Mouse (Mus musculus): ENCODE measurements around the gene Cbx7. TPM values are rescaled to one million over a fixed set of nuclear protein-coding genes. Genes with fewer than 3 reads are reported as not detected.
"Not testable (repeated sequence)": the region's sequence is repeated elsewhere in the genome, so short reads cannot be mapped to it uniquely, and the experiment has no call there.

Cbx7 gene
- polyA plus RNA-seq, 1 experiment from 2014 or later = 4.5 TPM

GRCm38 (mm10) chr15:79917111-79917720 is 53.7 kb downstream of the Cbx7 start:
- Histone ChIP-seq H3K27ac (ENCODE audit: low read length) (no peak overlapping the region), H3K27me3 (replicated peaks; ENCODE audit: insufficient read depth, low read length) (no peaks in the 10 kb centered on the region), H3K4me2 (replicated peaks; ENCODE audit: low read depth, low read length) (no peak overlapping the region), H3K9me3 (ENCODE audit: low read length) (no peaks in the 10 kb centered on the region), H3K4me3 (ENCODE audit: low read depth, low read length) (no peak overlapping the region), H3K36me3 (ENCODE audit: insufficient read depth, low read length) (no peaks in the 10 kb centered on the region), H3K4me1 (ENCODE audit: insufficient read depth, low read depth, low read length) (no peaks in the 10 kb centered on the region), H3K9ac (replicated peaks; ENCODE audit: low read depth) (no peak overlapping the region)
- no peak for DNase-seq (ENCODE audit: low spot score)
- ATAC-seq = peak; percentile 37; the same call in 1 of the 2 replicates
- 83% methylated on average over 14 of the region's 14 CpGs for WGBS
- TF ChIP-seq CTCF (IDR thresholded peaks at IDR 0.05) = no peak
- no peak for TF ChIP-seq EP300 (IDR thresholded peaks at IDR 0.05)

- no peak overlapping the region for H3K4me3 ChIP-seq (ENCODE audit: low read depth, low read length)
- WGBS = 65% methylated on average over 5 of the region's 5 CpGs
- no peaks in the 10 kb centered on the region for H3K9me3 ChIP-seq (ENCODE audit: low read length)
- no peaks in the 10 kb centered on the region for H3K4me1 ChIP-seq (ENCODE audit: insufficient read depth, low read depth, low read length)
- TF ChIP-seq EP300 (IDR thresholded peaks at IDR 0.05) (no peak), CTCF (IDR thresholded peaks at IDR 0.05) (no peak)
- no peaks in the 10 kb centered on the region for H3K36me3 ChIP-seq (ENCODE audit: insufficient read depth, low read length)
- H3K4me2 ChIP-seq (replicated peaks; ENCODE audit: low read depth, low read length) = no peak overlapping the region
- no peaks in the 10 kb centered on the region for H3K27me3 ChIP-seq (replicated peaks; ENCODE audit: insufficient read depth, low read length)
- no peak for ATAC-seq
- H3K9ac ChIP-seq (replicated peaks; ENCODE audit: low read depth) = no peak overlapping the region
- H3K27ac ChIP-seq (ENCODE audit: low read length) = no peak overlapping the region
- DNase-seq (ENCODE audit: low spot score) = no peak
Observed at GRCm38 (mm10) chr15:79916150-79916549, 54.8 kb downstream of the Cbx7 start.

GRCm38 (mm10) chr15:79914357-79914756 is 56.6 kb downstream of the Cbx7 start:
- H3K4me3 ChIP-seq (ENCODE audit: low read depth, low read length) = no peak overlapping the region
- DNase-seq (ENCODE audit: low spot score) = no peak
- WGBS = 78% methylated on average over 3 of the region's 3 CpGs
- no peaks in the 10 kb centered on the region for H3K4me1 ChIP-seq (ENCODE audit: insufficient read depth, low read depth, low read length)
- TF ChIP-seq CTCF (IDR thresholded peaks at IDR 0.05) (peak; percentile 54), EP300 (IDR thresholded peaks at IDR 0.05) (no peak)
- H3K27me3 ChIP-seq (replicated peaks; ENCODE audit: insufficient read depth, low read length) = no peaks in the 10 kb centered on the region
- 0 out of 2 replicates have a peak, but pooled peaks have one; percentile 39 for ATAC-seq
- H3K9ac ChIP-seq (replicated peaks; ENCODE audit: low read depth) = no peak overlapping the region
- H3K9me3 ChIP-seq (ENCODE audit: low read length) = no peaks in the 10 kb centered on the region
- no peaks in the 10 kb centered on the region for H3K36me3 ChIP-seq (ENCODE audit: insufficient read depth, low read length)
- no peak overlapping the region for H3K4me2 ChIP-seq (replicated peaks; ENCODE audit: low read depth, low read length)
- no peak overlapping the region for H3K27ac ChIP-seq (ENCODE audit: low read length)

- H3K4me2 ChIP-seq (replicated peaks; ENCODE audit: low read depth, low read length) = no peak overlapping the region
- TF ChIP-seq EP300 (IDR thresholded peaks at IDR 0.05) (no peak), CTCF (IDR thresholded peaks at IDR 0.05) (no peak)
- no peak for ATAC-seq
Observed at GRCm38 (mm10) chr15:79913761-79914346, 57.1 kb downstream of the Cbx7 start.

GRCm38 (mm10) chr15:79911339-79911738 is 59.6 kb downstream of the Cbx7 start:
- H3K27me3 ChIP-seq (replicated peaks; ENCODE audit: insufficient read depth, low read length) = no peaks in the 10 kb centered on the region
- H3K4me1 ChIP-seq (ENCODE audit: insufficient read depth, low read depth, low read length) = no peaks in the 10 kb centered on the region
- no peak overlapping the region for H3K4me2 ChIP-seq (replicated peaks; ENCODE audit: low read depth, low read length)
- H3K9me3 ChIP-seq (ENCODE audit: low read length) = no peaks in the 10 kb centered on the region
- TF ChIP-seq EP300 (IDR thresholded peaks at IDR 0.05) (no peak), CTCF (IDR thresholded peaks at IDR 0.05) (no peak)
- H3K27ac ChIP-seq (ENCODE audit: low read length) = no peak overlapping the region
- ATAC-seq = no peak
- WGBS = 54% methylated on average over 8 of the region's 8 CpGs
- no peak for DNase-seq (ENCODE audit: low spot score)
- H3K4me3 ChIP-seq (ENCODE audit: low read depth, low read length) = no peak overlapping the region
- no peak overlapping the region for H3K9ac ChIP-seq (replicated peaks; ENCODE audit: low read depth)
- H3K36me3 ChIP-seq (ENCODE audit: insufficient read depth, low read length) = no peaks in the 10 kb centered on the region

More at GRCm38 (mm10) chr15:79913761-79914346, 57.1 kb downstream of the Cbx7 start:
- Histone ChIP-seq H3K4me3 (ENCODE audit: low read depth, low read length) (no peak overlapping the region), H3K27me3 (replicated peaks; ENCODE audit: insufficient read depth, low read length) (no peaks in the 10 kb centered on the region), H3K27ac (ENCODE audit: low read length) (no peak overlapping the region), H3K9ac (replicated peaks; ENCODE audit: low read depth) (no peak overlapping the region), H3K36me3 (ENCODE audit: insufficient read depth, low read length) (no peaks in the 10 kb centered on the region), H3K9me3 (ENCODE audit: low read length) (no peaks in the 10 kb centered on the region), H3K4me1 (ENCODE audit: insufficient read depth, low read depth, low read length) (no peaks in the 10 kb centered on the region)
- WGBS = 71% methylated on average over 6 of the region's 6 CpGs
- no peak for DNase-seq (ENCODE audit: low spot score)

- H3K27ac ChIP-seq (ENCODE audit: low read length); DNase-seq (ENCODE audit: low spot score); H3K4me3 ChIP-seq (ENCODE audit: low read depth, low read length); H3K36me3 ChIP-seq (ENCODE audit: insufficient read depth, low read length); H3K9ac ChIP-seq (replicated peaks; ENCODE audit: low read depth); ATAC-seq; H3K27me3 ChIP-seq (replicated peaks; ENCODE audit: insufficient read depth, low read length); H3K4me2 ChIP-seq (replicated peaks; ENCODE audit: low read depth, low read length); H3K9me3 ChIP-seq (ENCODE audit: low read length); H3K4me1 ChIP-seq (ENCODE audit: insufficient read depth, low read depth, low read length): not testable (repeated sequence)
- peak; percentile 43 for TF ChIP-seq CTCF (IDR thresholded peaks at IDR 0.05)
- WGBS = 89% methylated on average over 1 of the region's 1 CpGs
Observed at GRCm38 (mm10) chr15:79910812-79911211, 60.1 kb downstream of the Cbx7 start.

GRCm38 (mm10) chr15:79909006-79909405 is 61.9 kb downstream of the Cbx7 start:
- WGBS = 95% methylated on average over 3 of the region's 3 CpGs
- H3K4me1 ChIP-seq (ENCODE audit: insufficient read depth, low read depth, low read length); H3K4me2 ChIP-seq (replicated peaks; ENCODE audit: low read depth, low read length); H3K27ac ChIP-seq (ENCODE audit: low read length); H3K9ac ChIP-seq (replicated peaks; ENCODE audit: low read depth); ATAC-seq; H3K9me3 ChIP-seq (ENCODE audit: low read length); H3K36me3 ChIP-seq (ENCODE audit: insufficient read depth, low read length); DNase-seq (ENCODE audit: low spot score); H3K4me3 ChIP-seq (ENCODE audit: low read depth, low read length); H3K27me3 ChIP-seq (replicated peaks; ENCODE audit: insufficient read depth, low read length): not testable (repeated sequence)

Data from lung, postnatal 0 days (tissue).